Mouse (Mus musculus) stomach, embryonic 15.5 days (tissue): ENCODE measurements around the gene Dagla. TPM values are rescaled to one million over a fixed set of nuclear protein-coding genes. Genes with fewer than 3 reads are reported as not detected.

Source experiments
- ATAC-seq: fragments of 200-750 bp; cut with Nextera tagmentation; 2 replicates; pipeline ENCODE4 v1.8.0; 2017; ENCODE audit warnings: low read depth, moderate number of reproducible peaks, moderate TSS enrichment; ENCODE audit not compliant: insufficient read depth, low FRiP score
- H3K27ac ChIP-seq: fragments of 300-500 bp; sonication (generic); 2 replicates; pipeline ENCODE4 v1.5.1; 2015; ENCODE audit warnings: mild to moderate bottlenecking, inconsistent platforms
- H3K27me3 ChIP-seq: fragments of 300-500 bp; sonication (generic); replicated peaks from 2 replicates; pipeline ENCODE4 v1.6.1; 2015; ENCODE audit warnings: inconsistent platforms
- H3K36me3 ChIP-seq: fragments of 300-500 bp; sonication (generic); 2 replicates; pipeline ENCODE4 v1.6.1; 2015; ENCODE audit warnings: inconsistent platforms
- H3K4me1 ChIP-seq: fragments of 300-500 bp; sonication (generic); 2 replicates; pipeline ENCODE4 v1.6.1; 2015; ENCODE audit warnings: inconsistent platforms
- H3K4me2 ChIP-seq: fragments of 300-500 bp; sonication (generic); 2 replicates; pipeline ENCODE4 v1.6.1; 2015; ENCODE audit warnings: mild to moderate bottlenecking, inconsistent platforms
- H3K4me3 ChIP-seq: fragments of 300-500 bp; sonication (generic); replicated peaks from 2 replicates; pipeline ENCODE4 v1.5.1; 2015; ENCODE audit warnings: inconsistent platforms
- H3K9ac ChIP-seq: fragments of 300-500 bp; sonication (generic); 2 replicates; pipeline ENCODE4 v1.6.1; 2015; ENCODE audit warnings: inconsistent platforms
- H3K9me3 ChIP-seq: fragments of 300-500 bp; sonication (generic); 2 replicates; pipeline ENCODE4 v1.6.1; 2016; ENCODE audit warnings: inconsistent platforms
- WGBS: fragments of 180-500 bp; shearing (Covaris S2); methylation state at CpG from one replicate; pipeline ENCODE4 v1.1.7; 2015; 5-methylcytosine and 5-hydroxymethylcytosine counted together
- polyA plus RNA-seq: library from polyadenylated mRNA; unstranded; fragments of >200 nt; fragmentation: Nextera tagmentation; extraction: Ambion mirVana; gene quantifications from 2 replicates; pipeline ENCODE4 v1.2.1, GENCODE M21; 2015

Dagla gene
- polyA plus RNA-seq, 1 experiment from 2014 or later, result 3.3 TPM

GRCm38 (mm10) chr19:10277331-10277730 is 27.3 kb downstream of the Dagla start:
- ATAC-seq, result peak; percentile 32; the same call in 1 of the 2 replicates
- no peaks in the 10 kb centered on the region for H3K9me3 ChIP-seq
- peak overlapping the region; percentile 22; the same call in 1 of the 2 replicates for H3K9ac ChIP-seq
- H3K4me1 ChIP-seq, result peaks cover 57% of the 10 kb centered on the region
- no peaks in the 10 kb centered on the region for H3K36me3 ChIP-seq
- no peaks in the 10 kb centered on the region for H3K27me3 ChIP-seq
- 21% methylated on average over 17 of the region's 17 CpGs for WGBS
- peak overlapping the region; percentile 93 for H3K27ac ChIP-seq
- no peak overlapping the region for H3K4me3 ChIP-seq
- peak overlapping the region; percentile 40 for H3K4me2 ChIP-seq

DNA sequence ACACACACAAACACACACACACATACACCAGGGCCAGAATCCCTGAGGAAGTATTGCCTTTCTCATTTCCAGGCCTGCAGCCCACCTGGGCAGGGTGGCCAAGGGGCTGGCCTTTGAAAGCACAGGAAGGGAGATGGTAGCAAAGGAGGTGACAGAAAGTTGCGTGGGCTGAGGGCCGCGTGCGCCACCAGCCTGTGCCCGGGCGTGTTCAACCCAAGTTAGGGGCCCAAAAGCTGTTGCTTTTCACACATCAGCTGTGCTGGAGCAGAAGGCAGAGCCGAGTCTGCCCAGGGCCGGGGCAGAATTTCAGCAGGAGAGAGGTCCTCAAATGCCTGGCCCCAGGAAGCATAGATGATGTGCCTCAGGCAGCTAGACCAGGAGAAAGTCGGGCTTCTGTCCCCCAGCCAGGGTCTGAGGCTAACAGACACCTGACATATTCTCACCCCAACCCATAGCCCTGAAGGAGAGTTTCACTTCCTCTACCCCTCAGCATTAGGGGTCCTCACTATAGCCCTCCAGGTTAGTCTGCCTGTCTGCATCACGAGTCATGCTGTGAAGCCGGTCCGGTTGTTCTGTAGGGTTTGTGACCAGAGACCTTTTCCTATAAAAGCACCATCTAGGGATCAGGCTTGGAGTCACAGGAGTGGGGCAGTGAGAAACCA is 28.1 kb downstream of the Dagla start:
- Histone ChIP-seq H3K27me3 (no peaks in the 10 kb centered on the region), H3K4me3 (no peak overlapping the region), H3K4me2 (peak overlapping the region; percentile 40; the same call in 1 of the 2 replicates), H3K36me3 (no peaks in the 10 kb centered on the region), H3K9ac (no peak overlapping the region), H3K4me1 (peaks cover 60% of the 10 kb centered on the region), H3K9me3 (no peaks in the 10 kb centered on the region), H3K27ac (peak overlapping the region; percentile 93)
- ATAC-seq, result no peak
- 64% methylated on average over 12 of the region's 12 CpGs for WGBS

- Histone ChIP-seq H3K36me3 (no peaks in the 10 kb centered on the region), H3K4me2 (no peak overlapping the region), H3K9ac (no peak overlapping the region), H3K4me3 (no peak overlapping the region), H3K27me3 (no peaks in the 10 kb centered on the region), H3K4me1 (peaks cover 52% of the 10 kb centered on the region), H3K27ac (no peak overlapping the region), H3K9me3 (no peaks in the 10 kb centered on the region)
- WGBS, result 39% methylated on average over 5 of the region's 5 CpGs
- no peak for ATAC-seq
These were observed 30.6 kb downstream of the Dagla start for GRCm38 (mm10) chr19:10274056-10274455.

- no peaks in the 10 kb centered on the region for H3K36me3 ChIP-seq
- no peak overlapping the region for H3K4me3 ChIP-seq
- H3K9ac ChIP-seq, result no peak overlapping the region
- H3K27me3 ChIP-seq, result no peaks in the 10 kb centered on the region
- H3K9me3 ChIP-seq, result no peaks in the 10 kb centered on the region
- peak; percentile 6; the same call in 1 of the 2 replicates for ATAC-seq
- peaks cover 39% of the 10 kb centered on the region for H3K4me1 ChIP-seq
- peak overlapping the region; percentile 35; the same call in 1 of the 2 replicates for H3K4me2 ChIP-seq
- peak overlapping the region; percentile 51 for H3K27ac ChIP-seq
- 24% methylated on average over 11 of the region's 11 CpGs for WGBS
These were observed 31.9 kb downstream of the Dagla start for GRCm38 (mm10) chr19:10272746-10273145.

- WGBS, result 86% methylated on average over 7 of the region's 7 CpGs
- ATAC-seq, result no peak
- Histone ChIP-seq H3K4me1 (peaks cover 38% of the 10 kb centered on the region), H3K27ac (no peak overlapping the region), H3K27me3 (no peaks in the 10 kb centered on the region), H3K4me3 (no peak overlapping the region), H3K9me3 (no peaks in the 10 kb centered on the region), H3K36me3 (no peaks in the 10 kb centered on the region), H3K9ac (no peak overlapping the region), H3K4me2 (no peak overlapping the region)
These were observed 33.1 kb downstream of the Dagla start for GRCm38 (mm10) chr19:10271592-10271991.

GRCm38 (mm10) chr19:10270356-10270755 is 34.3 kb downstream of the Dagla start:
- no peaks in the 10 kb centered on the region for H3K9me3 ChIP-seq
- no peak overlapping the region for H3K9ac ChIP-seq
- no peak overlapping the region for H3K4me2 ChIP-seq
- H3K4me1 ChIP-seq, result peaks cover 37% of the 10 kb centered on the region
- H3K27me3 ChIP-seq, result no peaks in the 10 kb centered on the region
- no peak overlapping the region for H3K4me3 ChIP-seq
- WGBS, result 76% methylated on average over 5 of the region's 5 CpGs
- H3K36me3 ChIP-seq, result no peaks in the 10 kb centered on the region
- H3K27ac ChIP-seq, result no peak overlapping the region
- ATAC-seq, result no peak

DNA sequence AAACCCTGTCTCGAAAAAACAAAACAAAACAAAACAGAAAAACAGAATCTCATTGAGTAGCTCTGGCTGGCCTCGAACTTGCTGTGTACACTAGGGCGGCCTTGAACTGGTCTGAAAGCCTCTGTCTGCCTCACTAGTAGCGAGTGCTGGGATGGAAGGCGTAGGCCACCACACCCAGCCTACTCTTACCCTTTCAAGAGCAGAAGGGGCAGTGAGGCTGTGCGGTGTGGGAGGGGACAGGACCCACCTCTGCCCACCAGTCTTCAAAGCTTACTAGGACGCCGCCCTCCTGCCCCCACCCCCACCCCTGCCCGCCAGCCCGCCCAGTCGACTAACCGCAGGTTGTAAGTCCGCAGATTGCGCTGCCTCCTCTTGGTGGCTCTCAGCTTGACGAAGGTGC is 35.8 kb downstream of the Dagla start:
- ATAC-seq, result no peak
- H3K9ac ChIP-seq, result no peak overlapping the region
- H3K4me3 ChIP-seq, result no peak overlapping the region
- H3K9me3 ChIP-seq, result no peaks in the 10 kb centered on the region
- H3K4me1 ChIP-seq, result peaks cover 39% of the 10 kb centered on the region
- no peaks in the 10 kb centered on the region for H3K27me3 ChIP-seq
- WGBS, result 78% methylated on average over 15 of the region's 15 CpGs
- H3K4me2 ChIP-seq, result no peak overlapping the region
- no peak overlapping the region for H3K27ac ChIP-seq
- H3K36me3 ChIP-seq, result no peaks in the 10 kb centered on the region

GRCm38 (mm10) chr19:10267953-10268352 is 36.7 kb downstream of the Dagla start:
- no peaks in the 10 kb centered on the region for H3K9me3 ChIP-seq
- no peak overlapping the region for H3K27ac ChIP-seq
- WGBS, result 81% methylated on average over 10 of the region's 10 CpGs
- no peak overlapping the region for H3K9ac ChIP-seq
- no peak overlapping the region for H3K4me3 ChIP-seq
- peak; percentile 21; the same call in 1 of the 2 replicates for ATAC-seq
- H3K27me3 ChIP-seq, result no peaks in the 10 kb centered on the region
- no peaks in the 10 kb centered on the region for H3K36me3 ChIP-seq
- H3K4me2 ChIP-seq, result no peak overlapping the region
- H3K4me1 ChIP-seq, result peaks cover 33% of the 10 kb centered on the region

DNA sequence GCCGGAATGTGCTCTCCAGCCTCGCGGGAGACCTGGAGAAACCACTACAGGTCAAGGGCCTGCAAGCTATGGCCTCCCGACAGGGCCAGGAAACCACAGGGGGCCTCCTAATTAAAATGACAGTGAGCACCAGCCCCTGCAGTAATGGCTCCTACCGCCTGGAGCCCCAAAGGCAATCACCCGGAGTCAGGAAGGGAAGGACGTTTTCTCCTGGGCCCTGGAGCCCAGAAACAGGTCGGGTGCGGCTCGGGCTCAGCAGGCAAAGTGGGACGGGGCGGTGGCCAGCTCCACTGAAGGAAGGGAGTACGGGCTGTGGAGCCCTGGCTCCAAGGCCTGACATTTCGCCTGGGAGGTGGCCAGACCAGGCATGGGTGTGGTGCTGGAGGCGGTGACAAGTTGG is 37.6 kb downstream of the Dagla start:
- WGBS, result 33% methylated on average over 15 of the region's 15 CpGs
- no peak overlapping the region for H3K9ac ChIP-seq

DNA sequence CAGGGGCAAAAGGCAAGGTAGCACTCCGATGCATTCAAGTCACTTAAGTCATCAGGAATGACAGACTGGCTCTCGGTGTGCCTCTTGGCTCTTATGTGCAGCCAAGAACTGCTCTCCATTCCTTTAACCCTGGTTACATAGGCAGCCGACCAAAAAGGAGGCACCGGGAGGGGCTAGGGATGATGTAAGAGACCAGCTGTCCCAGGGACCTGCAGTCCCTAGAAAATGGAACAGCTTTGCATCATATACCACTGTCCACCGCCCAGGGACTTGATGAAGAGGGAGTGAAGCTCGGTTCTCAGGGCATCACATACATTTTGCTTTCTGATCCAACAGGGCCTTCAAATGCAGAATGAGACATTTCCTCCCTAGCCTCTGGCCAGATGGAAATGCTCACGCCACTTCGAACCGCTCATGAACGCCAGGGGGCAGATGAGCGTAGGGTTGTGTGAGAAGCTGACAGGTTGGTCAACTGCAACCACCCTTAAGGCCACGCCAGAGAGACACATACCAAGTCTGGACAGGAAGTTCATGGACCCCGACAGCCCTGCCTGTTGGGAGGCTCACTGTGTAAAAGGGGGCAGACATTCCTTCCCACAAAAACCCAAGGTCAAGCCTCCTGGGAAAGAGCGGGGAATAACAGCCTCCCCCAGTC is 38.4 kb downstream of the Dagla start:
- no peak overlapping the region for H3K4me3 ChIP-seq
- 19% methylated on average over 14 of the region's 14 CpGs for WGBS
- H3K27ac ChIP-seq, result peak overlapping the region; percentile 71
- no peak overlapping the region; the same call in 1 of the 2 replicates for H3K4me2 ChIP-seq
- no peaks in the 10 kb centered on the region for H3K36me3 ChIP-seq
- H3K9me3 ChIP-seq, result no peaks in the 10 kb centered on the region
- H3K9ac ChIP-seq, result no peak overlapping the region
- H3K4me1 ChIP-seq, result peaks cover 26% of the 10 kb centered on the region
- ATAC-seq, result no peak
- no peaks in the 10 kb centered on the region for H3K27me3 ChIP-seq

More for the DNA sequence above, 37.6 kb downstream of the Dagla start:
- H3K27ac ChIP-seq, result peak overlapping the region; percentile 71
- H3K4me3 ChIP-seq, result no peak overlapping the region
- H3K4me2 ChIP-seq, result no peak overlapping the region; the same call in 1 of the 2 replicates
- ATAC-seq, result no peak
- H3K4me1 ChIP-seq, result peaks cover 24% of the 10 kb centered on the region
- no peaks in the 10 kb centered on the region for H3K27me3 ChIP-seq
- no peaks in the 10 kb centered on the region for H3K9me3 ChIP-seq
- H3K36me3 ChIP-seq, result no peaks in the 10 kb centered on the region

- Histone ChIP-seq H3K36me3 (no peaks in the 10 kb centered on the region; the same call in 1 of the 2 replicates), H3K9ac (no peak overlapping the region), H3K27me3 (no peaks in the 10 kb centered on the region), H3K4me2 (no peak overlapping the region), H3K4me3 (no peak overlapping the region), H3K27ac (0 out of 2 replicates have a peak overlapping the region, but pooled peaks have one; percentile 3), H3K9me3 (no peaks in the 10 kb centered on the region), H3K4me1 (peaks cover 14% of the 10 kb centered on the region)
- ATAC-seq, result no peak
- 65% methylated on average over 7 of the region's 7 CpGs for WGBS
These were observed 43.3 kb downstream of the Dagla start for GRCm38 (mm10) chr19:10261369-10261768.
